Mouse (Mus musculus) liver, adult 10 weeks (tissue): ENCODE results near the gene Nutm1. TPM values are rescaled to one million over a fixed set of nuclear protein-coding genes. Genes with fewer than 3 reads are reported as not detected.

Experiments used
- polyA plus RNA-seq: library from polyadenylated mRNA; stranded (reverse); fragments of 350-450 nt; fragmentation: Illumina TruSeq; extraction: RNeasy Lipid Tissue Mini Kit (QIAGEN cat#74804); gene quantifications from one replicate; pipeline ENCODE4 v1.2.3, GENCODE M21; 2014; ENCODE audit warnings: low read depth, low replicate concordance

The Nutm1 gene
- not detected for polyA plus RNA-seq

GRCm38 (mm10) chr2:112259241-112259962 lies at the start of gene Nutm1:
Gene Nutm1, minus strand, starts transcription at chr2:112259291.

DNA sequence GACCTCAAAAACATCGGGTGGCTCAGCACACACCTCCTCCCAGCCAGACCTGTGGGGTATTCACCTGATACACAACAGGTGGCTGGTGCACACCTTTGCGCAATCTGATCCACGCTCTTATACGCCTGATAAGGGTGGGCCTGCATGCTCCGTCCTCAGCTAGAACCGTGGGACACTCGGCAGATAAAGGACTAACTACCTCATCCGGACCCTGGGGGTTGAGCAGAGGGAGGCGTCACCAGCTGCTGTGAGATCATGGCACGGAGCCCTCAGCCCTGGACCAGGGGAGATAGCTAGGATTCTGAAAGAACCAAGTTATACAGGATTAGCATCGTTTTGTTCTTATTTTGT lies 7.1 kb upstream of the Nutm1 start, which contains the start of gene Gm21985:
Gene Gm21985, plus strand, starts transcription at position 73 of the 351 bp plus-strand sequence.

DNA sequence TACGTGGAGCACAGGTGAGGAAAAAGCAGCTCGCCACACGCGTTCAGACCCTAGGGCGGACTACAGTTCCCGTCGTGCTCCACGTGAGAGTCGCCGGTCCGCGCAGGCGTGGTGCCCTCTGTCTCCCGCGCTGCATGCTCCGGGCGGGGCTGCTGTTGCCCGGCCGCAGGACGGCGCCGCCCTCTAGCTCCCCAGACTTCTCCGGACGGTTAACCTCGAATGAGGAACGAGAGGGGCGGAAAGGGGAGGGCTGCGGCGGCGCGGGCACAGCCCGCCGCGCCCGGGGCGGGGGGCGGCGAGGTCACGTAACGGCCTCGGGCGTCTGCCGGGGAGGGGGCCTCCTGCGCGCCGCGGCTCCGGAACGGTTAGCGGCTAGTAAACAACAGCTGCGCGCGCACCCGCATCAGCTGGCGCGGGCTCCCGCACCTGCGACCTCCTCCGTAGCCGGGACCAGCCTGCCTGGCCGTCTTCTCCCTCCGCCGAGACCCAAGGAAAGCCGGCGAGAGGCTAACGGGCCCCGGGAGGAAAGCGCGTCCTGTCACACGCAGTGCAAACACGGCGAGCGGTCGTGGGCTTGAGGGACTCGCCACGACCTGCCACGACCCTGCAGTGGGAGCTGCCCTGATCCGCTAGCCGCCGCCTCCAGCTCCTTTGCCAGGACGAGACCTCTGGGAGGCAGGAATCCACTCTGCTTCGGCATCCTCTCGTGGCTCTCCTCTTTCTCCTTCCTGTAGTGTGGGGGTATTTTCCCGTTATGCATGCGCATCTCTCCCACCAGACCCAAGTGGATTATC lies 6.6 kb upstream of the Nutm1 start, which contains the start of gene Slc12a6:
Gene Slc12a6, plus strand, starts transcription at position 378 of the 794 bp plus-strand sequence.

DNA sequence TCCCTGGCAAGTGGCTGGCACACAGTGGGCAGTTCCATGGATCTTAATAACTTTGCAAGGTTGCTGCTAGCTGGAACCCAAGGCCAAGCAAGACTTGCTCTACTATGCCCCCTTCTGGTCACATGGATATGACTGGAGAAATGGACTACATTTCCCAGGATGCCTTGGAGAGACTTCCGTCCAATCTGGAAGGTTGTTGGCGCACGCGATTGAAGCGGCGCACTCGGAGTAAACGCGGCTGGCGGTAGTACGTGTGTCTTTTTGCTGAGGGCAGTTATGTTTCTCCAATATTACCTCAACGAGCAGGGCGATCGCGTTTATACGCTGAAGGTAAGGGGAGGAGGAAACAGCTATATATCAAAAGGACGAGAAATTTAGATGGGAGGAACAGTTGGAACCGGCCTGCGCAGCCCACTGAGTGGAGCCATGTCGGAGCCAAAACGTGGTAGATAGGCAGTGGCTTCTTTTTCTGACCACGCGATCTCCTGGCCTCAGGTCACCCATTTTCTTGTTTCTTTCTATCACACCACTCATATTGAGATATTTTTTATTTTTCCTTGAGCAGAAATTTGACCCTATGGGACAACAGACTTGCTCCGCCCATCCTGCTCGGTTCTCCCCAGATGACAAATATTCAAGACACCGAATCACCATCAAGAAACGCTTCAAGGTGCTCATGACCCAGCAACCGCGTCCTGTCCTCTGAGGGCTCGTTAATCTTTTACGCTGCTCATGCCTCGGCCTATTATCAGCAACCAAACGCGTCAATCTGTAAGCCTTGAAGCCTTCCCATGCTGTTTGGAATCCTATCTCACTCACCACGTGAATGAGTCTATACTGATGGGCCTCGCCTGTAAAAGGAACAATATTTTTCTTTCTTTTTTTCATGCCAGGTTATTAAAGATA lies 2.9 kb upstream of the Nutm1 start, which contains the start of gene Nop10:
Gene Nop10, plus strand, starts transcription at position 179 of the 906 bp plus-strand sequence.

DNA sequence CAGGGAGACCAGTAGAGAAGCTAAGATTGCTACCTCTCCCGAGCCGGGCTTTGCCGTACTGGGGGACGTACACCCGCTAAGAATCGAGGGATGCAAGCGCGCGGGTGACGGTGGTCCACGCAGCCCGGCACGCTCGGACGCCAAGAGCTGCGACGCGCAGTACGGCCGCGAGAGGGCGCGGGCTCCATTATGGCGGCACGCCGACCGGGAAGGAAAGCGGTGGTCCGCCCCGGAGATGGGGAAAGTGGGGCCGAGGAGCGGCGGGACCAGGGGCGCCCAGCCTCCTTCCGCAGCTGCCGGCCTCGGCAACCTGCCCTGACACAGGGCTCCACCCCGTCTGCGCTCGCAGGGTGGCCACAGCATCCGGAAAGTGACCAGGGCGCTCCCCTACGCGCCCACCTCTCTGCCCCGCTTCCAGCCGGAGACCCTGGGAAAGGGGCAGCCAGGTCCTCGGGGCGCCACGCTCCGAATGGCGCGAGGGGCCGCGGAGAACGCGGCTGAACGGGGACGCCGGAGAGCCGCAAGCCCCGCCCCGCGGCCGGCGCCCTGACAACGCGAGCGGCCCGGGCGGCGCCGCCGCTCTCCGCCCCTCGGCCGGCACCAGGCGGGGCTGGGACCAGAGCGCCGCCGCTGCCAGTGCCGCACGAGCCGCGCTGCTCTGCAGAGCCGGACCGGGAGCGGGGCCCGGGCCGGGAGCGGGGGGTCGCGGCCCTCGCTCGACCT lies 19.7 kb downstream of the Nutm1 start, which contains the start of gene Lpcat4:
Gene Lpcat4, plus strand, starts transcription at position 257 of the 723 bp plus-strand sequence.

Other genes with a start within 250 kb of the Nutm1 start
- not detected for gene Olfr1310, start 246.6 kb downstream of the Nutm1 start, polyA plus RNA-seq
- not detected for gene Olfr1311, start 234.9 kb downstream of the Nutm1 start, polyA plus RNA-seq
- gene Olfr1312, start 209.1 kb downstream of the Nutm1 start, polyA plus RNA-seq, result not detected
- not detected for gene Olfr1313, start 181.4 kb downstream of the Nutm1 start, polyA plus RNA-seq
- not detected for gene Olfr1314, start 162.5 kb downstream of the Nutm1 start, polyA plus RNA-seq
- not detected for gene Olfr1315-ps1, start 143.9 kb downstream of the Nutm1 start, polyA plus RNA-seq
- not detected for gene Olfr1316, start 124.3 kb downstream of the Nutm1 start, polyA plus RNA-seq
- gene Olfr1317, start 119.0 kb downstream of the Nutm1 start, polyA plus RNA-seq, result not detected
- not detected for gene Olfr1318, start 105.1 kb downstream of the Nutm1 start, polyA plus RNA-seq
- gene Lpcat4, start 19.8 kb downstream of the Nutm1 start, polyA plus RNA-seq, result not detected
- gene Nop10, start 2.6 kb upstream of the Nutm1 start, polyA plus RNA-seq, result 25.4 TPM
- 10.0 TPM for gene Slc12a6, start 6.5 kb upstream of the Nutm1 start, polyA plus RNA-seq
- 0.08 TPM for gene Gm21985, start 7.0 kb upstream of the Nutm1 start, polyA plus RNA-seq
- gene Emc4, start 108.7 kb upstream of the Nutm1 start, polyA plus RNA-seq, result 58.8 TPM
- gene Katnbl1, start 119.9 kb upstream of the Nutm1 start, polyA plus RNA-seq, result 13.6 TPM
- gene Emc7, start 195.7 kb upstream of the Nutm1 start, polyA plus RNA-seq, result 42.6 TPM
- not detected for gene Chrm5, start 221.5 kb upstream of the Nutm1 start, polyA plus RNA-seq
- gene Aven, start 233.7 kb upstream of the Nutm1 start, polyA plus RNA-seq, result 9.1 TPM